Mouse (Mus musculus): ENCODE measurements around the gene Szrd1.

Szrd1 gene

DNA sequence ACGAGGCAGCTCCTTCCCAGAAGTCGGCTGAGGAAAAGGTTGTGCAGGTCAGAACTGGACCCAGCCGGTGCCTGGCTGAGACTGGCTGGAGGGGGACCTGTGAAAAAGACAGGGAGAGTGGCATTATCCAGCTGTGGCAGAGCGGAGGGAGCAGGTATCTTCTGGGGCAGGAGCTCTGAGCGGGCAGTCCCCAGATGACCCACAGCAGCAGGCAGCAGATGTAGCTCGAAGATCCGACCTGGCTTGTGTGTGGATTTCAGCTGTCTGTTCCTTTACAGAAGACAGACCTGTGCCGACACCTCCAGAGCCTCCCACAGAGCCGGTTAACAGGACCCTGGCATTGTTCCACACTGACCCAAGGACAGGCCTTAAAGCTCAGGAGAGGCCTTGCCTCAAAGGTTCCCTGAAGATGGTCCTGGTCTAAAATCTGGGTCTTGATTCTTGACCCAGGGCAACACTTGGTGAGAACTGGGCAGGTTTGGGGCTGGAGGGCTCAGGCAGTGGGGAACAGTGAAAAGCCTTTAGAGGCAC lies 72.0 kb downstream of the Szrd1 start:
- DNase-seq (ENCODE audit: low spot score in 2 of 2): no peak

DNA sequence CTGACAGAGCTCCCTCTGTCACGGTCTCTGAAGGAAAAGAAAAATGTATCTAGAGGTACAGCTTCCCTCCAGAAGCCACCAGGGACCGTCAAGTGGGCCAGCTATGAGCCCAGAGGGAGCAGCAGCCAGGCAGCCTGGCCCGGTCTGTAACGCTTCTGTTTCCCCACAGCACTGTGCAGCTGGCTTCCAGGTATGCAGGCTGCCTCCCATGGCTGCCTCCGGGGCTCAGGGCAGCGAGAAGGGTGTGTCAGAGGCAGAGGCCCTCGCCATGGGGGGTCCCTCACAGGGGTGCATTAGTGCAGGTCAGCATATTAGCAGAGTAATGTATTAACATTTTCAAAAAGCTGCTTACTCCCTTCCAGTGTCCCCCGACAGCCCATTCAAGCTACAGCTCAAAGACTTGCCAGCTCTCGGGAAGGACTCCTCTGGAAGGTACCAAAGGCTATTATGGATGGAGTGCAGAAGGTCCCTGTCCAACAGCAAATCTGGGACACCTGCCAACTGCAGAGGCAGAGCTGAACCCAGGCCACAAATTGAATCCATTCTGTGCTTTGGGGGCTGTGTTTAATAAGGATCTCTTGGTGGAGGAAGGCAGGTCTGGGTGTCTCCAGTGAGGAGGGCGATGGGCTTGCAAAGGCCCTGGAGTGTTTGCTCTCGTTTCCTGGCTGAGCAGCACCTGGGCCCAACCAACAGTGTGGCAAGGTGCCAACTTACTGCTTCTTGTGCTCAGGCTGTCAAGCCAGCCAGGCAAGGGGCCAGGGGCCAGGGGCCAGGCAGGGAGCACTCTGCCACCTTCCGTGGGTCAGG lies 72.7 kb downstream of the Szrd1 start:
- DNase-seq (ENCODE audit: low spot score in 2 of 2): no peak

DNA sequence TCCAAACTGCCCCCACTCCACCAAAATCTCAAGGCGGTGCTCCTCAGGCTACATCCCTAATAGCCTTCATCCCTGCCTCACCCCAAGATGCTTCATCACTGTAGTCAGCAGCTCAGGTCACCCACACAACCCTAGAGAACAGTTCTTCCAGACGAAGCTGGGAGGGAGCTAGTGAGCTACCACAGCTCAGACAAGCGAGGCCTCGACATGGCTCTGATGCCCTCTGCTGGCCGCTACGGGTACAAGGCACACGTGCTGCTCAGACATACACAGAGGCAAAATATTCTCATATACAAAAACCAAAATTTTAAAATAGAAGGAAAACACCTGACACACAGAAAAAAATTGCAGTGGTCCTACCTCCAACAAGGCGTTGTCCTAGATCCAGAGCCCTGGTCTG lies 74.5 kb downstream of the Szrd1 start:
- DNase-seq (ENCODE audit: low spot score in 2 of 2): peak; percentile 70 to 90

DNA sequence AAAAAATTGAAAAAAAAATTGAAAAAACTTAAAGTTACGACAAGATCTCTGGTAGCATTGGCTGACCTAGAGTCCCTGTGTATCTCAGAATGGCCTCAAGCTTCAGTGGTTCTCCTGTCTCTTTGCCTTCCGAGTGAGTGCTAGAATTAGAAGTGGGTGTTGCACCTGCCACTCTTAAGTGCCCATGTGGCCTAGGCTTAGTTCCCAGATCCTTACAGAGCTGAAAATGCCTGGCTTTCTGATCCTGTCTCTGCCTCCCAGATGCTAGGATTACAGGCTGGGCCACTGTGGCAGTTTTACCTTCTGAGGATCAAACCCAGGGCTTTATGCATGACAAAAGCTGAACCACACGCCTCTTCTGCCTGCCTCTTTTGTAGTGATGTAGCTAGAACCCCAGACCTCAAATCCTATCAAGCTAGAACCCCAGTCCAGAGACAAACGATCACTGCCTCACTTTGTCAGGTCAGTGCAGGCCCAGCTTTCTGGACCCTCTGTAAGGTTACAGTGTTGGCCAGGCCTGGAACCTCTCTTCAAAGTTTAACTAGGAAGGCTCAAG lies 75.4 kb downstream of the Szrd1 start:
- DNase-seq (ENCODE audit: low spot score in 2 of 2): no peak
